Mouse (Mus musculus): ENCODE measurements around the gene Rrbp1.

- no peak for TF ChIP-seq POLR2A (IDR thresholded peaks at IDR 0.05; ENCODE audit: borderline replicate concordance, extremely low read depth, low read depth, low read length)
- TF ChIP-seq CTCF (IDR thresholded peaks at IDR 0.05; ENCODE audit: insufficient read depth, low read length): no peak
These were observed 98.9 kb downstream of the Rrbp1 start for GRCm38 (mm10) chr2:143912199-143912598.
